Mouse (Mus musculus): ENCODE results near the gene Fhit. TPM values are rescaled to one million over a fixed set of nuclear protein-coding genes. Genes with fewer than 3 reads are reported as not detected.

The Fhit gene
- polyA plus RNA-seq, 1 experiment from 2014 or later = 21.4 TPM

- TF ChIP-seq CTCF (IDR thresholded peaks at IDR 0.05; ENCODE audit: low read depth) = no peak
Observed at GRCm38 (mm10) chr14:11151634-11152321, 10.1 kb downstream of the Fhit start.

GRCm38 (mm10) chr14:11133787-11134735 is 27.8 kb downstream of the Fhit start:
- no peak overlapping the region for H3K4me3 ChIP-seq (ENCODE audit: low read depth, low read length)
- H3K4me2 ChIP-seq (replicated peaks; ENCODE audit: low read depth) = no peak overlapping the region
- H3K9me3 ChIP-seq (ENCODE audit: control insufficient read depth) = no peaks in the 10 kb centered on the region
- H3K4me1 ChIP-seq (replicated peaks; ENCODE audit: control insufficient read depth, insufficient read depth, low read length) = no peaks in the 10 kb centered on the region
- ATAC-seq = no peak
- no peak for TF ChIP-seq CTCF (IDR thresholded peaks at IDR 0.05; ENCODE audit: low read depth)
- no peaks in the 10 kb centered on the region for H3K36me3 ChIP-seq (ENCODE audit: control insufficient read depth, insufficient read depth)
- H3K27ac ChIP-seq (ENCODE audit: low read depth, low read length) = no peak overlapping the region
- no peak overlapping the region for H3K9ac ChIP-seq (ENCODE audit: low read depth, low read length)
- 75% methylated on average over 12 of the region's 12 CpGs for WGBS
- H3K27me3 ChIP-seq (replicated peaks; ENCODE audit: control insufficient read depth, insufficient read depth, low read length) = no peaks in the 10 kb centered on the region

More at GRCm38 (mm10) chr14:11151634-11152321, 10.1 kb downstream of the Fhit start:
- WGBS = 70% methylated on average over 9 of the region's 9 CpGs
- Histone ChIP-seq H3K27me3 (replicated peaks; ENCODE audit: control insufficient read depth, insufficient read depth, low read length) (no peaks in the 10 kb centered on the region), H3K4me2 (replicated peaks; ENCODE audit: low read depth) (no peak overlapping the region), H3K4me3 (ENCODE audit: low read depth, low read length) (no peak overlapping the region), H3K4me1 (replicated peaks; ENCODE audit: control insufficient read depth, insufficient read depth, low read length) (no peaks in the 10 kb centered on the region), H3K36me3 (ENCODE audit: control insufficient read depth, insufficient read depth) (no peaks in the 10 kb centered on the region), H3K27ac (ENCODE audit: low read depth, low read length) (no peak overlapping the region), H3K9me3 (ENCODE audit: control insufficient read depth) (no peaks in the 10 kb centered on the region), H3K9ac (ENCODE audit: low read depth, low read length) (no peak overlapping the region)
- ATAC-seq = no peak

DNA sequence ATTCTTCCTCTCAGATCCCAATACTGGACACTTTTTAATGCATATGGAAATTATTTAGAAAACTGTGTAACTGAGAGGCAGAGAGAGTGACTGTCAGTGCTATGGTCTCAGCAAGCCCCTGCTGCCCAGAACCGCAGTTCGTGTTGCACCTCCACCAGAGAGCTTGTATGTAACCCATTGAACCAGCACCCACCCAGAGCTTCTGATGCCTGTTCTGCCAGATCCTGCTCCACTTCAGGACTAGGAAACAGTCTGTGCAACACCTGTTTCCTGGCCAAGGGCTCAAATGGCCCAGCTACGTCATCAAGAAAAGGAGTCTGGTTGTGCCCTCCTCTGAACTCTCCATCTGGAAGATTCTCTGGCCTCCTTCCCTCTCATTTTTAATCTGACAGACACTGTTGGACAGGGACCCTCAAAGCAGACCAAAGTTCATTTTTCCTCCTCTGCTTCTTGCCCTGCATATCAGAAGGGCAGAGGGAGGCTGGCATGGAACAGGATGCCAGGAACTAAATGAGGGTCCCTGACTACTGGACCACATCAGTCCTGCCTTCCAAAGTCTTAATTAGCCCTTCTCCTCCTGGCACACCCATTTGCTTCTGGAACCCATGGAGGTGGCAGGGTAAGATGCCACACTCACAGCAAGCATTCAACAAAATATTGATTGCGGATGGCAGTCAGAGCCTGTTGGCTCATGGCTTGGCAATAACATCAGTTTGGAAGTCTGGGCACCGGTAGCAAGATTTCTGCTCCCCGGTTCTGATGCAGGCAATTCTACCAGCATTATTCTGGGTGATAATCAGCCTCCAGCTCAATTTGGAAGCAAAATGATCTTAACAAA is 29.0 kb downstream of the Fhit start:
- H3K9me3 ChIP-seq (ENCODE audit: control insufficient read depth) = no peaks in the 10 kb centered on the region
- no peak for ATAC-seq
- H3K4me3 ChIP-seq (ENCODE audit: low read depth, low read length) = no peak overlapping the region
- H3K4me2 ChIP-seq (replicated peaks; ENCODE audit: low read depth) = no peak overlapping the region
- no peak overlapping the region for H3K27ac ChIP-seq (ENCODE audit: low read depth, low read length)
- H3K27me3 ChIP-seq (replicated peaks; ENCODE audit: control insufficient read depth, insufficient read depth, low read length) = no peaks in the 10 kb centered on the region
- 90% methylated on average over 6 of the region's 6 CpGs for WGBS
- no peak for TF ChIP-seq CTCF (IDR thresholded peaks at IDR 0.05; ENCODE audit: low read depth)
- H3K4me1 ChIP-seq (replicated peaks; ENCODE audit: control insufficient read depth, insufficient read depth, low read length) = no peaks in the 10 kb centered on the region
- no peak overlapping the region for H3K9ac ChIP-seq (ENCODE audit: low read depth, low read length)
- H3K36me3 ChIP-seq (ENCODE audit: control insufficient read depth, insufficient read depth) = no peaks in the 10 kb centered on the region

DNA sequence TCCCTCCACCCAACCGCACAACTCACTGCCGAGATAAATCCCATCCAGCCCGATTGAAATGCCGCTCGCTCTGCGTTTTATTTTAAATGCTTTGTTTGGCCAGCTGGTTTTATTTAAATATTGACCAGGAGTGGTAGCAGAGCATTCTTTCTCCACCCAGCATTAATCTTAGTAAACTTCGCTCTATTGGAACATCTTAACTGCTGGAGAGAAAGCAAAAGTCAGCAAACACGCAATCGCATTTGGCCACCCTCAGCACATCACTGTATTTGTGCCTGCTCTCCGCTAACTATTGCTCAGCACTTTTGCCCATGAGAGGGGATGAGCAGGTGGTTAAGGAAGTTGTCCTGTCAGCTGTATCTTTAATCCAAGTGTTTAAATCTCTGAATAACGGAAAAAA is 36.7 kb downstream of the Fhit start:
- H3K4me3 ChIP-seq (ENCODE audit: low read depth, low read length) = no peak overlapping the region
- no peak for ATAC-seq
- no peaks in the 10 kb centered on the region; the same call in 1 of the 2 replicates for H3K27me3 ChIP-seq (replicated peaks; ENCODE audit: control insufficient read depth, insufficient read depth, low read length)
- H3K4me1 ChIP-seq (replicated peaks; ENCODE audit: control insufficient read depth, insufficient read depth, low read length) = no peaks in the 10 kb centered on the region
- no peak for TF ChIP-seq CTCF (IDR thresholded peaks at IDR 0.05; ENCODE audit: low read depth)
- H3K9ac ChIP-seq (ENCODE audit: low read depth, low read length) = no peak overlapping the region
- no peak overlapping the region for H3K4me2 ChIP-seq (replicated peaks; ENCODE audit: low read depth)
- H3K9me3 ChIP-seq (ENCODE audit: control insufficient read depth) = no peaks in the 10 kb centered on the region
- WGBS = 27% methylated on average over 11 of the region's 11 CpGs
- H3K36me3 ChIP-seq (ENCODE audit: control insufficient read depth, insufficient read depth) = no peaks in the 10 kb centered on the region
- no peak overlapping the region for H3K27ac ChIP-seq (ENCODE audit: low read depth, low read length)

GRCm38 (mm10) chr14:11119076-11119475 is 42.8 kb downstream of the Fhit start:
- H3K9me3 ChIP-seq (ENCODE audit: control insufficient read depth) = no peaks in the 10 kb centered on the region
- H3K4me2 ChIP-seq (replicated peaks; ENCODE audit: low read depth) = no peak overlapping the region
- H3K4me1 ChIP-seq (replicated peaks; ENCODE audit: control insufficient read depth, insufficient read depth, low read length) = no peaks in the 10 kb centered on the region
- H3K9ac ChIP-seq (ENCODE audit: low read depth, low read length) = no peak overlapping the region
- no peaks in the 10 kb centered on the region for H3K36me3 ChIP-seq (ENCODE audit: control insufficient read depth, insufficient read depth)
- H3K27ac ChIP-seq (ENCODE audit: low read depth, low read length) = no peak overlapping the region
- no peak overlapping the region for H3K4me3 ChIP-seq (ENCODE audit: low read depth, low read length)
- TF ChIP-seq CTCF (IDR thresholded peaks at IDR 0.05; ENCODE audit: low read depth) = no peak
- no peak for ATAC-seq
- WGBS = 84% methylated on average over 6 of the region's 6 CpGs
- no peaks in the 10 kb centered on the region for H3K27me3 ChIP-seq (replicated peaks; ENCODE audit: control insufficient read depth, insufficient read depth, low read length)

GRCm38 (mm10) chr14:11085596-11085995 is 76.2 kb downstream of the Fhit start:
- Histone ChIP-seq H3K27me3 (replicated peaks; ENCODE audit: control insufficient read depth, insufficient read depth, low read length) (no peaks in the 10 kb centered on the region), H3K36me3 (ENCODE audit: control insufficient read depth, insufficient read depth) (no peaks in the 10 kb centered on the region), H3K4me1 (replicated peaks; ENCODE audit: control insufficient read depth, insufficient read depth, low read length) (no peaks in the 10 kb centered on the region), H3K4me3 (ENCODE audit: low read depth, low read length) (no peak overlapping the region), H3K4me2 (replicated peaks; ENCODE audit: low read depth) (no peak overlapping the region), H3K9ac (ENCODE audit: low read depth, low read length) (no peak overlapping the region), H3K27ac (ENCODE audit: low read depth, low read length) (no peak overlapping the region), H3K9me3 (ENCODE audit: control insufficient read depth) (no peaks in the 10 kb centered on the region)
- TF ChIP-seq CTCF (IDR thresholded peaks at IDR 0.05; ENCODE audit: low read depth) = no peak
- ATAC-seq = no peak
- 69% methylated on average over 3 of the region's 3 CpGs for WGBS
